Mouse (Mus musculus) spleen, adult 2 months (tissue): ENCODE results near the gene Dusp11.

ENCODE experiments used
- CTCF ChIP-seq: fragments of 200-500 bp; IDR thresholded peaks from 2 replicates; pipeline ENCODE4 v1.5.1; 2011; ENCODE audit warnings: mild to moderate bottlenecking, inconsistent platforms; ENCODE audit not compliant: insufficient read depth, insufficient read length, insufficient replicate concordance; ENCODE audit errors: extremely low read depth
- POLR2A ChIP-seq: fragments of 200-500 bp; IDR thresholded peaks from 2 replicates; pipeline ENCODE4 v1.6.1; 2011; ENCODE audit warnings: low read depth, low read length, inconsistent platforms

DNA sequence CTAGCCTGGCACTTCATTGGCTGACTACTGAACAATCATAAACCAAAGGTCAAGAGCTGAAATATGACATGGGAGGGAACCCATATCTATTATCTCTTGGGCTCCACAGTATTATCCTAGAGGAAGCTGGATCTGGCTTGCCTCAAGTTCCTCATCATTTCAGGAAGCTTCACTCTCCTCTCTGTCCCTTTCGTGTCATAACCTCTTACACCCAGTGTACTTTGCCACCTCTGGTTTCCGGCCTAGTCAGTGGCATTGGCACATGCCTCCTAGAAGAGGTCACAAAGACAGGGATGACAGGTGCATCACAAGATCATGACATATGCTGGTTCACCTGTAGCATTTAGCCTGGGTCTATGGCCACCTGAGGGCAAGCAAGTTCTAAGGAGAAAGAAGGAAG is 59.2 kb downstream of the Dusp11 start:
- TF ChIP-seq CTCF: no peak
- TF ChIP-seq POLR2A: no peak
